Mouse (Mus musculus): ENCODE data around the gene Spopl.
"Not testable (repeated sequence)": the region's sequence is repeated elsewhere in the genome, so short reads cannot be mapped to it uniquely, and the experiment has no call there.

DNA sequence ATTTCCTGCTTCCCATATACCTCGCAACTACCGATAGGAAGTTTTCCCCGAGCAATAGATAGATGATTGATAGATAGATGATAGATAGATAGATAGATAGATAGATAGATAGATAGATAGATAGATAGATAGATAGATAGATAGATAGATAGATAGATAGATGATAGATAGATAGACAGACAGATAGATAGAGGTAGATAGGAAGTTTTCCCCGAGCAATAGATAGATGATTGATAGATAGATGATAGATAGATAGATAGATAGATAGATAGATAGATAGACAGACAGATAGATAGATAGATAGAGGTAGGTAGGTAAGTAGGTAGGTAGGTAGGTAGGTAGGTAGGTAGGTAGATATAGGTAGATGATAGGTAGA lies 239 bp upstream of the Spopl start:
- not testable (repeated sequence) for TF ChIP-seq CTCF (IDR thresholded peaks at IDR 0.05; ENCODE audit: control insufficient read depth, insufficient read depth, insufficient replicate concordance, low read depth, low read length); POLR2A (IDR thresholded peaks at IDR 0.05; ENCODE audit: control insufficient read depth, low read depth, low read length)

Measured in testis, adult 2 months (tissue).